Mouse (Mus musculus) Patski (cell line): ENCODE measurements around the gene Ctsl. TPM values are rescaled to one million over a fixed set of nuclear protein-coding genes. Genes with fewer than 3 reads are reported as not detected.

Source experiments
- ATAC-seq: fragments of 100-300 bp; one replicate; pipeline ENCODE4 v1.8.0; 2021
- CTCF ChIA-PET: fragments of 350-600 bp; sonication (Branson Sonifier 250); formaldehyde crosslinking; loops from one replicate; lab custom pipeline; 2022; ENCODE audit warnings: inconsistent platforms; lab: Charles Lee
- POLR2A ChIA-PET: fragments of 350-600 bp; sonication (Branson Sonifier 250); formaldehyde crosslinking; loops from one replicate; lab custom pipeline; 2022; ENCODE audit warnings: antibody characterized with exemption, inconsistent platforms; lab: Charles Lee
- DNase-seq: peaks from one replicate; pipeline ENCODE4 v3.0.0-alpha.2; 2011; ENCODE audit warnings: low read depth, low spot score
- H3K27me3 ChIP-seq: fragments of 371-371 bp; one replicate; pipeline ENCODE4 v1.5.1; 2021
- CTCF ChIP-seq: fragments of 100-300 bp; IDR thresholded peaks from one replicate; pipeline ENCODE4 v1.5.1; 2021
- in situ Hi-C: fragments of 300-500 bp; cut with MboI; formaldehyde crosslinking; loops from 3 replicates; pipeline ENCODE4 v1.11.1; 2018; ENCODE audit warnings: low pct_unique_long_range_greater_than_20kb, mixed read lengths
- polyA plus RNA-seq: library from polyadenylated mRNA; unstranded; gene quantifications from one replicate; pipeline ENCODE4 v1.2.3, GENCODE M21; 2021

The Ctsl gene
- polyA plus RNA-seq, 1 experiment from 2014 or later = 6,297 TPM

DNA sequence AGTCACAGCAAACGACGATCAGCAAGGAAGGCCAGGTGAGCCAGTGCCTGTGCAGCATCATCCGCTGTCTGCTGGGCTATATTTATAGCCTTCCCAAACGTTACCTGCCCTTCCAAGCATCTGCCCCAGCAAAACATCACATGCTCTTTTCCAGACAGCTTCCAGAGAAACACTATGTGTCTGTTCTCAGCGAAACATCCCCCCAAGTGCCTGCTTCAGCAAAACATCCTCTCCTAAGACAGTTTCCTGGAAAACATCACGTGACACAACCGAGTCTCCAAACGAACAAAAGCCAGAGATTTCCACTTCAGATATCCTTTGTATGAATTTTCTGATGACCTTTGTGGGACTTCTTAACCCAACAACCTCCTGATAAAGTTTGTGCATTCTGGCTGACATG lies 50.4 kb downstream of the Ctsl start:
- CTCF ChIA-PET = interaction anchor here (1.4 to 9.3 kb wide), 2 partner anchors 8 to 116 kb away, joined by 3 to 177 read pairs; partner anchors contain the start of gene Cdk20
- no peak for ATAC-seq
- DNase-seq = no peak
- TF ChIP-seq CTCF = no peak
- POLR2A ChIA-PET = no interaction called here
- in situ Hi-C loops = no loop called here
- no peaks in the 10 kb centered on the region for H3K27me3 ChIP-seq

DNA sequence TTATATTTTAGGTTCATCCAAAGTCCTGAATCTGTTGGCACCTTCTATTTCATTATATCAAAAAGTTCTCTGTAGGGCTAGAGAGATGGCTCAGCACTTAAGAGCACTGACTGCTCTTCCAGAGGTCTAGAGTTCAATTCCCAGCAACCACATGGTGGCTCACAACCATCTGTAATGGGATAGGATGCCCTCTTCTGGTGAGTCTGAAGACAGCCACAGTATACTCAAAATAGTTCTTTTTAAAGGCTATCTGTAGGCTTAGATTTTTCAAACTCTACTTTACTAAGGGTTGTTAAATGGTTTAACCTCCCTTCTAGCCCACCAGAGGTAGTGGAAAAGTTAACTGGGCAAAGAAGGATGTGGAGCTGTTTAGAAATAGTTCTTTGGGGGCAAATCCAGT lies 50.9 kb downstream of the Ctsl start:
- in situ Hi-C loops = loop anchor here (5.0 to 10.0 kb wide), 4 partner anchors 48 to 805 kb away; partner anchors contain the start of gene Cdk20
- no peaks in the 10 kb centered on the region for H3K27me3 ChIP-seq
- CTCF ChIA-PET = interaction anchor here (1.4 to 9.3 kb wide), 2 partner anchors 9 to 116 kb away, joined by 3 to 177 read pairs; partner anchors contain the start of gene Cdk20
- no peak for ATAC-seq
- DNase-seq = no peak
- POLR2A ChIA-PET = no interaction called here
- peak; percentile 37 for TF ChIP-seq CTCF

DNA sequence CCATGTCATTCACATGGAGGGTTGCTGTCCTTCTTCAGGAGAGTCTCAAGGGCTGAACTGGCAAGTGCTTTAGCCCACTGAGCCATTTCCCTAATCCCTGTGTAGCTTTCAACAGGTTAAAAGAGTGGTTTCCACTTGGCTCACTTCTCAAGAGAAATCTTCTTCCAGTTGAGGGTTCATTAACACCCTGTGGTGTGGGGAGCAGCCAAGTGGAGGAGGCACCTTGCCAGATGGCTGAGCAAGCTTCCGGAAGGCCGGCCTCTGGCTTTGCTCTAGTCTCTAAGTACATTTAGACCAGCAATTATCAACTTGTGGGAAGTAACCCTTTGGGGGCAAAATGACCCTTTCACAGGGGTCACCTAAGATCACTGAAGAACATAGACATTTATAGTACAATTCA lies 52.3 kb downstream of the Ctsl start:
- ATAC-seq (peak; percentile 84), DNase-seq (peak; percentile 66)
- ChIA-PET CTCF (interaction anchor here (0.9 to 9.3 kb wide), 4 partner anchors 43 to 125 kb away, joined by 3 to 177 read pairs (median 4); partner anchors contain the start of gene Cdk20), POLR2A (interaction anchor here (1.3 to 1.6 kb wide), 2 partner anchors 40 to 46 kb away, joined by 3 to 5 read pairs; no protein-coding TSS in a partner anchor)
- in situ Hi-C loops = loop anchor here (5.0 to 10.0 kb wide), 4 partner anchors 49 to 806 kb away; partner anchors contain the start of gene Cdk20
- no peak for TF ChIP-seq CTCF
- H3K27me3 ChIP-seq = no peaks in the 10 kb centered on the region

DNA sequence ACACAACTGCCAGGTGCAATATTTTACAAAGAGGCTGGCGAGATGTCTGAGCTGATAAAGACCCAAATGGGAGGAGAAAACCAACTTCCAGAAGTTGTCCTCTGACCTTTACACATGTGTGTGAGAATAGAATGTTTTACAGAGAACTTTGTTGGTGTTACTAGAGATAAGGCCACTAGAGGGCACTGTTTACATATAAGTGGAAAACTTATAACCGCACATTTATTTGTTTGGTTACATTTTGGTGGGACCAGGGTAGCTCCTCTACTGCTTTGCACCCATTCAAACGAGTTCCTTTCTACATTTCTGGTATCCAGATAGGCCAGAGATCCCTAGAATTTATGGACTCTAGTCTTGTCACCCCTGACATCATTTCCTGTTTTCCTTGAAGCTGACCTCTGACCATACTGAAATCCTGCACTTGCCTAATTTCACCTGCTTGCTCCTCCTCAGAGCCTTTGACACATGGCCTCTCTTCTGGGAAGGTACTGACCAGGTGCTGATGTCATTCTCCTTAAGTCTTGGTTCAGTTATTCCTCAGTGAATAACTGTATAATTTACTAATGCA lies 55.1 kb downstream of the Ctsl start:
- TF ChIP-seq CTCF = peak; percentile 60
- in situ Hi-C loops = loop anchor here (5.0 to 10.0 kb wide), 4 partner anchors 52 to 809 kb away; partner anchors contain the start of gene Cdk20
- ChIA-PET CTCF (interaction anchor here (0.6 to 9.3 kb wide), 13 partner anchors 43 to 258 kb away, joined by 3 to 177 read pairs (median 5); partner anchors contain the start of gene Cdk20), POLR2A (interaction anchor here (1.5 kb wide), 1 partner anchor 123 kb away, joined by 6 read pairs; no protein-coding TSS in a partner anchor)
- DNase-seq (peak; percentile 27), ATAC-seq (peak; percentile 15)
- H3K27me3 ChIP-seq = no peaks in the 10 kb centered on the region

DNA sequence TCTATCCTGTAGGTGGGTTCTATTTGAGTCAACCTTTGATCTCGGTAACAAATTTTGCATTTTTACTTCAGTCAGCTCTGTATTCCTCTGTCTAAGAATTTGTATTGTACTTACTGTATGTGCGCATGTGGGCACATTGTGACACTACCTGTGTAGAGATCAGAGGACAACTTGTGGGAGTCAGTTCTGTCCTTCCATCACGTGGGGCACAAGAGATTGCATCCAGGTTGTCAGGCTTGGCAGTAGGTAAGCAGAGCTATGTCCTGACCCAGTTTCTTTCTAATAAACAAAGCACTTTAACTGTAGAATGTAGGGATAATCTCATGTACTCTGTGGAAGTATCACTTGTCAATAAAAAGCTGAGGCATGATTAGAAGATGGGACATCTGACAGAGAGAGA lies 56.6 kb downstream of the Ctsl start:
- DNase-seq = no peak
- CTCF ChIA-PET = interaction anchor here (1.4 to 9.3 kb wide), 4 partner anchors 51 to 260 kb away, joined by 3 to 177 read pairs (median 6); partner anchors contain the start of gene Cdk20
- in situ Hi-C loops = loop anchor here (10.0 kb wide), 2 partner anchors 261 to 811 kb away; no protein-coding TSS in a partner anchor
- POLR2A ChIA-PET = no interaction called here
- no peak for ATAC-seq
- H3K27me3 ChIP-seq = no peaks in the 10 kb centered on the region
- TF ChIP-seq CTCF = no peak

DNA sequence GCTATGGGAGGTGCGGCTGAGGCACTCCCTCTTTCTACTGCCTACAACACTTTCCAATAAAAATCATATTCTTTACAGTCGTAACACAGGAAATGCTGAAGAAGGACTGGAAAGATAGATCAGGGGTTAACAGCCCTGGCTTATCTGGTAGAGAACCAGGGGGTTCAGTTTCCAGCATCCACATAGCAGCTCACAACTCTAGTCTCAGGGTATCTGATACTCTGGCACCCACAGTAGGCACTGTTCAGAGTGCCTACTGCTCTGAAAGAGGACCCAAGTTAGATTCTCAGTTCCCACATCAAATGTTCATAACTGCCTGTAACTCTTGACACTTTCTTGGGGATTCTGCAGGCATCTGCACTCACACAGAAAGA lies 57.8 kb downstream of the Ctsl start:
- in situ Hi-C loops = loop anchor here (10.0 kb wide), 2 partner anchors 262 to 812 kb away; no protein-coding TSS in a partner anchor
- no peaks in the 10 kb centered on the region for H3K27me3 ChIP-seq
- no peak for DNase-seq
- ATAC-seq = peak; percentile 3
- no peak for TF ChIP-seq CTCF
- ChIA-PET CTCF (interaction anchor here (1.0 to 9.3 kb wide), 2 partner anchors 123 to 132 kb away, joined by 3 to 177 read pairs; partner anchors contain the start of gene Cdk20), POLR2A (no interaction called here)

DNA sequence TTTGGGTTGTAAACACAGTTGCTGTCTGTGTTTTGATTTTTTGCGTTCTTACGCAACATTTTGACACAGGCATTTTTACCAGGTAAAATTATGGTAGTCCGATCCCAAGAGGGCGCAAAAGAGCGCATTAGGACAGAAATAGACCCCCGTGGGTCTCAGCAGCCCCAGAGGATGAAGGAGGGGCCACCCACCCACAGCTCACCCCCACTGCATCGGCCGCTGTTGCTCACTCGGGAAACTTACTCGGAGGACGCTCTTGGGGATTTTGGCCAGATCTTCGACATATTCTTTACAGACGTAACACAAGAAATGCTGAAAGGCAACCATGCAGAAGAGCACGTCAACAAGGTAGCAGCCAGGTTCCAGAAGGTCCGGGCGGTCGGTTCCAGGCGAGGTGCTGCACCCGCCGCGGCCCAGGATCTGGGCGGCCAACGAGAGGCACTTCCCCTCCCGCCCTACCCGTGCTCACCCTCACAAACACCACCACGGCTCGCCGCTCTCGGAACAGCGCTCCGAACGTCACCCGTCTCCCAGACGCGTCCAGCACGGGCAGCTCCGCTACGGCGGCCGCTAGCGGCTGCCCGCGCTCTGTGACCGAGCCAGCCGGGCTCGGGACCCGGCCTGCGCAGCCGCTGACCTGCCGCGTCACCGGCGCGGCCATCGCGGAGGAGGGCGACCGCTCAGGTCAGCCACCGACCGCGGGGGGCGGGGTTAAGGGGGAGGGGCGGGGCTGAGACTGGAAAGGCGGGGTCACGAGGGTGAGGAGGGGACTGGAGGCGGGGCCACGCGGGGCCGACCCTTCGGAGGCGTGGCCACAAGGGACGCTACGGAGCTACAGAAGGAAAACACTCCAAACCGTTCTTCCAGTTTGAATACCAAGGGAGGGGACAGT lies 58.4 kb downstream of the Ctsl start, which contains the start of gene Aaed1:
TSS of gene Aaed1 (minus strand) at position 687 of the 892 bp plus-strand sequence.
- in situ Hi-C loops = loop anchor here (10.0 kb wide), 2 partner anchors 263 to 813 kb away; no protein-coding TSS in a partner anchor
- no peaks in the 10 kb centered on the region for H3K27me3 ChIP-seq
- peak; percentile 50 for TF ChIP-seq CTCF
- ATAC-seq (peak; percentile 96), DNase-seq (peak; percentile 37)
- ChIA-PET POLR2A (no interaction called here), CTCF (interaction anchor here (0.8 to 9.3 kb wide), 3 partner anchors 47 to 131 kb away, joined by 3 to 177 read pairs (median 4); partner anchors contain the start of gene Cdk20)

DNA sequence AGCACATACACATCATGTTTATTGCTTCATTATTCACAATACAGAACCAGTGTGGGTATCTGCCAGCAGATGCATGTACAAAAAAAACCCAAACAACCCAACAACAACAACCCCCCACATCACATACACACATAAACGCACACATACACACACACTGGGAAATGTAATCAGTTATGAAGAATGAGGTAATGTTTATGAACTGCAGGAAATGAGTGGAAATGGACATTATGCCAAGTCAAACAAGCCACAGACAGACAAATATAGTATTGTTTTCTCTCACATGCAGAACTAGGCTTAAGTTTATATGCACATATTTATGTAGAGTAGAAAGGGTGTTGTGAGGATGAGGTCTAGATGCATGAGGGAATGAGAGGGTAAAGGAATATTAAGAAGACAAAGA lies 59.4 kb downstream of the Ctsl start:
- in situ Hi-C loops = loop anchor here (10.0 kb wide), 2 partner anchors 264 to 814 kb away; no protein-coding TSS in a partner anchor
- ATAC-seq (no peak), DNase-seq (no peak)
- ChIA-PET CTCF (interaction anchor here (0.8 to 9.3 kb wide), 2 partner anchors 48 to 125 kb away, joined by 4 to 177 read pairs; partner anchors contain the start of gene Cdk20), POLR2A (no interaction called here)
- H3K27me3 ChIP-seq = no peaks in the 10 kb centered on the region
- TF ChIP-seq CTCF = no peak

DNA sequence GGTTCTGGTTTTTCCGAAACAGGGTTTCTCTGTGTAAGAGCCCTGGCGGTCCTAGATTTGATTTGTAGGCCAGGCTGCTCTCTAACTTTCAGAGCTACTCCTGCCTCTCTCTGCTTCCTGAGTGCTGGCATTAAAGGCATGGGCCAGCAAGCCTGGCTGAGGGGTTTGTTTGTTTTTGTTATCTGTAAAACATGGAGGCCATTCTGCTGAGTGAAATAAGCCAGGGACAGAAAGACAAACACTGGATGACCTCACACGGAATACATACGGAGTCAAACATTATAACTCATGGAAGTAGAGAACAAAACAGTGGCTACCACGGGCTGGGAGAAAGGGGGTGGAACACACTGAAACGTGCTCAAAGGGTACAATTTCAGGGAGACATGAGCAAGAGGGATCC lies 60.1 kb downstream of the Ctsl start:
- TF ChIP-seq CTCF = no peak
- ATAC-seq (no peak), DNase-seq (no peak)
- H3K27me3 ChIP-seq = no peaks in the 10 kb centered on the region
- CTCF ChIA-PET = no interaction called here
- POLR2A ChIA-PET = no interaction called here
- in situ Hi-C loops = loop anchor here (10.0 kb wide), 2 partner anchors 264 to 814 kb away; no protein-coding TSS in a partner anchor

DNA sequence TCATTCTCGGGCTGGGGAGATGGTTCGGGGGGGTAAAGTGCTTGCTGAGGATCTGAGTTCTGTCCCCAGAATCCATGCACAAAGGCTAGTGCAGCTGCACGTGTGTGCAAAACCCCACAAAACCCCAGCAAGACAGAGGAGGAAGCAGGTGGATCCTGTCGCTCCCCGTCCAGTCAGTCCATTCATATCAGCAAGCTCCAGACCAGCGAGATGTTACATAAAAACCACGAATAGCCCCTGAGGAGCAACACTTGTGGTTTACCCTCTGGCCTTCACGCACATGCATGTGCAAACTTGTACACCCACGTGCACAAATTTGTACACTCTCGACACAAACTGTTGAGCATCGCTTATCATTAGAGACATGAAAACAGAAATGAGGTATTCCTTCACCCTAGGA lies 60.8 kb downstream of the Ctsl start:
- CTCF ChIA-PET = interaction anchor here (0.9 to 2.1 kb wide), 3 partner anchors 44 to 133 kb away, joined by 3 to 6 read pairs (median 3); no protein-coding TSS in a partner anchor
- in situ Hi-C loops = loop anchor here (5.0 to 10.0 kb wide), 4 partner anchors 63 to 815 kb away; no protein-coding TSS in a partner anchor
- POLR2A ChIA-PET = no interaction called here
- DNase-seq = no peak
- ATAC-seq = no peak
- TF ChIP-seq CTCF = no peak
- H3K27me3 ChIP-seq = no peaks in the 10 kb centered on the region

Other genes starting within 250 kb of the Ctsl start
- 12.6 TPM for gene Slc35d2, start 241.5 kb downstream of the Ctsl start, polyA plus RNA-seq
- 23.3 TPM for gene Zfp367, start 217.7 kb downstream of the Ctsl start, polyA plus RNA-seq
- gene Habp4, start 209.1 kb downstream of the Ctsl start, polyA plus RNA-seq = 65.7 TPM
- 19.4 TPM for gene Cdc14b, start 95.6 kb downstream of the Ctsl start, polyA plus RNA-seq
- 59.9 TPM for gene Aaed1, start 58.2 kb downstream of the Ctsl start, polyA plus RNA-seq
- 31.8 TPM for gene Cdk20, start 61.4 kb upstream of the Ctsl start, polyA plus RNA-seq
- not detected for gene Fam240b, start 126.9 kb upstream of the Ctsl start, polyA plus RNA-seq